Mouse (Mus musculus) lung, embryonic 16.5 days (tissue): Measurements from ENCODE around the gene Cdkn3. TPM values are rescaled to one million over a fixed set of nuclear protein-coding genes. Genes with fewer than 3 reads are reported as not detected.

Experiments
- ATAC-seq: fragments of 200-750 bp; cut with Nextera tagmentation; 2 replicates; pipeline ENCODE4 v1.8.0; 2017; ENCODE audit warnings: low read depth, mild to moderate bottlenecking, moderate library complexity
- H3K27ac ChIP-seq: fragments of 300-500 bp; sonication (generic); 2 replicates; pipeline ENCODE4 v1.5.1; 2014; ENCODE audit warnings: mild to moderate bottlenecking, control low read depth, low read length
- H3K27me3 ChIP-seq: fragments of 300-500 bp; sonication (generic); 2 replicates; pipeline ENCODE4 v1.6.1; 2014; ENCODE audit warnings: low read depth, low read length, mixed read lengths; ENCODE audit not compliant: control insufficient read depth, insufficient read depth
- H3K36me3 ChIP-seq: fragments of 300-500 bp; sonication (generic); 2 replicates; pipeline ENCODE4 v1.6.1; 2014; ENCODE audit warnings: low read length; ENCODE audit not compliant: control insufficient read depth, insufficient read depth
- H3K4me1 ChIP-seq: fragments of 300-500 bp; sonication (generic); replicated peaks from 2 replicates; pipeline ENCODE4 v1.6.1; 2014; ENCODE audit warnings: low read length, mixed read lengths; ENCODE audit not compliant: control insufficient read depth, insufficient read depth
- H3K4me2 ChIP-seq: fragments of 300-500 bp; sonication (generic); 2 replicates; pipeline ENCODE4 v1.6.1; 2014; ENCODE audit warnings: low read depth, low read length, control low read depth
- H3K4me3 ChIP-seq: fragments of 300-500 bp; sonication (generic); 2 replicates; pipeline ENCODE4 v1.5.1; 2014; ENCODE audit warnings: mild to moderate bottlenecking, low read length, control low read depth
- H3K9ac ChIP-seq: fragments of 300-500 bp; sonication (generic); 2 replicates; pipeline ENCODE4 v1.6.1; 2014; ENCODE audit warnings: low read length, control low read depth
- H3K9me3 ChIP-seq: fragments of 300-500 bp; sonication (generic); 2 replicates; pipeline ENCODE4 v1.6.1; 2016; ENCODE audit warnings: low read length; ENCODE audit not compliant: control insufficient read depth
- WGBS: fragments of 180-500 bp; shearing (Covaris S2); extraction: QIAGEN DNeasy Blood & Tissue Kit; methylation state at CpG from one replicate; pipeline ENCODE4 v1.1.7; 2014; 5-methylcytosine and 5-hydroxymethylcytosine counted together
- polyA plus RNA-seq: library from polyadenylated mRNA; unstranded; fragments of >200 nt; fragmentation: Nextera tagmentation; extraction: Ambion mirVana; gene quantifications from 2 replicates; pipeline ENCODE4 v1.2.1, GENCODE M21; 2015

Gene Cdkn3
- polyA plus RNA-seq, 1 experiment from 2014 or later, result 73.6 TPM

DNA sequence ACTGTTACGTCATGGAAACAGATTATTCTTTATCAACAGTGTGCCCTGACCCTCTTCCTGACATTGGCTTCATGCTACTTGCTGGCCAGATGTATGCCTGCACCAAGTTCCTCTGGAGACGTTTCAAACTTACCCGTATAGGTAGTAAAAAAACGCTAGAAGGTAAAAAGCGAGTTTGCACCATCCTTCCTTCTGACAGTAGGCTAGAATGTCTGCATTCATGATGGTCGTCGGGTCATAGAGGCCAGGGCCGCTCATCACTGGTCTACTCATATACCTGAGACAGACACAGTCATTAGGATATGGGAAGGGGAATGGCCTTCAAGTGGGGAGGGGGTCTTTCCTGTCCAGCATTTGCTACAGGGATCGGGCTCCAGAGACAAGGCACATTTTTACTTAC lies 18.4 kb downstream of the Cdkn3 start:
- peaks cover 43% of the 10 kb centered on the region for H3K36me3 ChIP-seq
- H3K4me1 ChIP-seq, result no peaks in the 10 kb centered on the region
- no peak overlapping the region for H3K9ac ChIP-seq
- H3K4me3 ChIP-seq, result no peak overlapping the region
- 95% methylated on average over 9 of the region's 9 CpGs for WGBS
- H3K9me3 ChIP-seq, result peaks cover 10% of the 10 kb centered on the region
- ATAC-seq, result no peak
- no peak overlapping the region for H3K27ac ChIP-seq
- no peak overlapping the region for H3K4me2 ChIP-seq
- H3K27me3 ChIP-seq, result no peaks in the 10 kb centered on the region

GRCm38 (mm10) chr14:46779217-46779616 lies 18.9 kb downstream of the Cdkn3 start:
- ATAC-seq, result no peak
- Histone ChIP-seq H3K36me3 (peaks cover 43% of the 10 kb centered on the region), H3K4me2 (no peak overlapping the region), H3K27me3 (no peaks in the 10 kb centered on the region), H3K9ac (no peak overlapping the region), H3K4me3 (no peak overlapping the region), H3K27ac (no peak overlapping the region), H3K9me3 (peaks cover 10% of the 10 kb centered on the region), H3K4me1 (no peaks in the 10 kb centered on the region)
- 91% methylated on average over 7 of the region's 7 CpGs for WGBS

- Histone ChIP-seq H3K9me3 (peaks cover 10% of the 10 kb centered on the region), H3K4me1 (peaks cover 2% of the 10 kb centered on the region; the same call in 1 of the 2 replicates), H3K4me2 (no peak overlapping the region), H3K36me3 (peaks cover 38% of the 10 kb centered on the region), H3K27me3 (no peaks in the 10 kb centered on the region), H3K4me3 (no peak overlapping the region), H3K27ac (no peak overlapping the region), H3K9ac (no peak overlapping the region)
- 91% methylated on average over 7 of the region's 7 CpGs for WGBS
- no peak for ATAC-seq
Measured at GRCm38 (mm10) chr14:46781086-46781485, 20.7 kb downstream of the Cdkn3 start.

- Histone ChIP-seq H3K9ac (no peak overlapping the region), H3K4me2 (no peak overlapping the region), H3K4me1 (peaks cover 9% of the 10 kb centered on the region; the same call in 1 of the 2 replicates), H3K4me3 (no peak overlapping the region), H3K27ac (no peak overlapping the region), H3K27me3 (no peaks in the 10 kb centered on the region), H3K9me3 (peaks cover 10% of the 10 kb centered on the region), H3K36me3 (peaks cover 30% of the 10 kb centered on the region)
- no peak for ATAC-seq
- 85% methylated on average over 8 of the region's 8 CpGs for WGBS
Measured at GRCm38 (mm10) chr14:46782187-46782828, 22.0 kb downstream of the Cdkn3 start.

DNA sequence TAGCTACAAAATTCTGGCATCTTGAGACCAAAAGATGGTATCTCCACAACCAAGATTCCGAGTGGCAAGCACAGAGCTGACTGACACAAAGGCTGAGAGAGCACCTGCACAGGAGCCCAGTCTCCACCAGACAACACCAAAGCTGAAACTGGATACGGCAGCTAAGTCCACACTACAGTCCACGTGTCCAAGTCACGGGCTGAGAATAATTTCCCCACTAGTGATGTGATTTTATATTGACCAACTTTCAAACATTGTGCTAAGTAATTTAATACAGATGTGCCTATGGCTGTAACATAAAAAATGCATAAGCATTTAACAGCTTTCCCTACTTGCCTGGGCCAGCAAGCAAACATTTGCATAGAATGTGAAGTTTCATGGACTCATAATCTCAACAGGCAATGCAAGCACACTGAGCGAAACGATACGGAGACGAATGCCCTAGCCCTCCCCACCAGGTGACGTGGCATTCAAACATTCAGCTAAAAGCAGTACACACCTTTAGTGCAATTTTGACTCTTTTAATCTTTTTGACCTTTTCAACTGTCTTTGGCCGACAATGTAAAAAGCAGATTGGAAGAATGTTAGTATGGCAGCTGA lies 23.1 kb downstream of the Cdkn3 start:
- no peak for ATAC-seq
- no peak overlapping the region for H3K4me3 ChIP-seq
- no peak overlapping the region for H3K4me2 ChIP-seq
- no peaks in the 10 kb centered on the region for H3K27me3 ChIP-seq
- H3K9me3 ChIP-seq, result peaks cover 10% of the 10 kb centered on the region
- H3K36me3 ChIP-seq, result peaks cover 20% of the 10 kb centered on the region
- no peak overlapping the region for H3K27ac ChIP-seq
- WGBS, result 83% methylated on average over 10 of the region's 10 CpGs
- H3K9ac ChIP-seq, result no peak overlapping the region
- H3K4me1 ChIP-seq, result peaks cover 9% of the 10 kb centered on the region; the same call in 1 of the 2 replicates

- no peak overlapping the region for H3K27ac ChIP-seq
- WGBS, result 78% methylated on average over 5 of the region's 5 CpGs
- no peak for ATAC-seq
Measured at GRCm38 (mm10) chr14:46785247-46785646, 24.9 kb downstream of the Cdkn3 start.

GRCm38 (mm10) chr14:46787454-46787786 lies 27.1 kb downstream of the Cdkn3 start:
- Histone ChIP-seq H3K27ac (peak overlapping the region; percentile 97), H3K36me3 (no peaks in the 10 kb centered on the region), H3K9me3 (no peaks in the 10 kb centered on the region), H3K4me1 (peaks cover 13% of the 10 kb centered on the region; the same call in 1 of the 2 replicates), H3K9ac (peak overlapping the region; percentile 96), H3K4me2 (peak overlapping the region; percentile 61), H3K27me3 (no peaks in the 10 kb centered on the region), H3K4me3 (peak overlapping the region; percentile 96)
- under 1% methylated on average over 11 of the region's 11 CpGs for WGBS
- ATAC-seq, result no peak

More at GRCm38 (mm10) chr14:46785247-46785646, 24.9 kb downstream of the Cdkn3 start:
- Histone ChIP-seq H3K4me3 (no peak overlapping the region), H3K9ac (no peak overlapping the region), H3K4me2 (no peak overlapping the region), H3K9me3 (no peaks in the 10 kb centered on the region), H3K4me1 (peaks cover 13% of the 10 kb centered on the region; the same call in 1 of the 2 replicates), H3K27me3 (no peaks in the 10 kb centered on the region), H3K36me3 (peaks cover 3% of the 10 kb centered on the region)

- Histone ChIP-seq H3K4me2 (peak within 1 kb of the TSS; percentile 61), H3K36me3 (no peaks in the 10 kb centered on the region), H3K9me3 (no peaks in the 10 kb centered on the region), H3K27me3 (no peaks in the 10 kb centered on the region), H3K9ac (peak within 1 kb of the TSS; percentile 96), H3K4me3 (peak within 1 kb of the TSS; percentile 96), H3K4me1 (peaks cover 13% of the 10 kb centered on the region; the same call in 1 of the 2 replicates), H3K27ac (peak within 1 kb of the TSS; percentile 97)
- peak; percentile 97 for ATAC-seq
- WGBS, result 0% methylated on average over 73 of the region's 86 CpGs
Measured at GRCm38 (mm10) chr14:46787787-46788504, 27.6 kb downstream of the Cdkn3 start, which contains the start of gene Cnih1. TSS of gene Cnih1 (minus strand) at chr14:46788411.

GRCm38 (mm10) chr14:46788505-46788901 lies 28.2 kb downstream of the Cdkn3 start:
- H3K9me3 ChIP-seq, result no peaks in the 10 kb centered on the region
- peak overlapping the region; percentile 46; the same call in 1 of the 2 replicates for H3K9ac ChIP-seq
- peak; percentile 4; the same call in 1 of the 2 replicates for ATAC-seq

More at GRCm38 (mm10) chr14:46788505-46788901, 28.2 kb downstream of the Cdkn3 start:
- H3K27ac ChIP-seq, result peak overlapping the region; percentile 41
- no peaks in the 10 kb centered on the region for H3K36me3 ChIP-seq
- no peaks in the 10 kb centered on the region for H3K27me3 ChIP-seq
- H3K4me3 ChIP-seq, result peak overlapping the region; percentile 96
- 12% methylated on average over 8 of the region's 8 CpGs for WGBS
- peaks cover 13% of the 10 kb centered on the region; the same call in 1 of the 2 replicates for H3K4me1 ChIP-seq
- H3K4me2 ChIP-seq, result peak overlapping the region; percentile 41
